Mouse (Mus musculus): ENCODE results near the gene Fam43a. TPM values are rescaled to one million over a fixed set of nuclear protein-coding genes. Genes with fewer than 3 reads are reported as not detected.

Gene Fam43a
- polyA plus RNA-seq, 1 experiment from 2014 or later, result 8.8 TPM

DNA sequence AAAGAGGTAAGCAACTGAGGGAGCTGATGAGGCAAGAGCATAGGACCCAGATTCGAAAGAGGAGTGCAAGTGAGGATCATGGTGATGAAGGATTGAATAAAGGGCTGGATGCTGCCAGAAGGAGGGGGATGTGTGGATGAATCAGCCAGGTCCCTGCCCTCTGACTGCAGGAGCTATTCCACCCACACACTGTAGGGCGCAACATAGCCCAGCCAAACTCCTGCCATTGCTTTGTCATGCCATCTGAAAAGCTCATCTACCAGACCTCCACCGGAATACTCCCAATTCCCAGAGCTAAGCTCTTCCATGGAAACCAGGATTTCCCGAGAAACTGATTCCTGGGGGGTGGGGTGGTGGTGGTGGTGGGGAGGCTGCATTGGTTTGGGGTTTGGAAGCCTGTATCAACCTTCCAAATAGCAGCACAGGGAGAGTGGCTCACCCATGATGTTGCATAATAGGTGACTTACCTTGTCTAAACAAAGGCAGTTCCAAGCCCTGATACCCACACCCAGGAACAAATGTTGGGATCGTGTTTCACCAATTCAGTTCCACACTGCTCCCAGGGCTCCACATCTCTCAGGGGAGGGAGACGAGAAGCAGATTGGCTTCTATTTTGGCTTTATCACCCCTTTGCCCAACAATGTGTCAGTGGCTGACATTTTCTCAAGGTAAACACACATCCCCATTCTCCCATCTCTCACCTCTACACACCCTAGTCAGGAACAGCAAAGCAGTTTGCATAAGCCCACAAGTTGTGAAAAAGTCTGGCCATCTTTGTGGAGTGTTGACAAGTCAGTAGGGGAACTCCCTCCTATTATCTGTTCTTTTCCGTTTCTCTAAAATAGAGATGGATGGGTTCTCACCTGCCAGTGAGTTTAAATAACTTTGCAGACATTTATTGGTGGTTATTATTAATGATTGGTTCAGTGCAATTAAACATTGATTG is 9.0 kb upstream of the Fam43a start:
- no peak for ATAC-seq (ENCODE audit: low read depth)
- Histone ChIP-seq H3K36me3 (ENCODE audit: control insufficient read depth, insufficient read depth, low read length) (no peaks in the 10 kb centered on the region; the same call in 1 of the 2 replicates), H3K27me3 (ENCODE audit: control insufficient read depth, insufficient read depth, low read length) (no peaks in the 10 kb centered on the region), H3K4me1 (ENCODE audit: control insufficient read depth, insufficient read depth, low read length) (peaks cover 5% of the 10 kb centered on the region; the same call in 1 of the 2 replicates), H3K9ac (replicated peaks; ENCODE audit: low read depth, low read length) (no peak overlapping the region), H3K27ac (ENCODE audit: low read depth, low read length) (no peak overlapping the region), H3K9me3 (ENCODE audit: control insufficient read depth, low read length) (no peaks in the 10 kb centered on the region), H3K4me3 (ENCODE audit: low read depth, low read length) (no peak overlapping the region), H3K4me2 (ENCODE audit: low read depth, low read length) (no peak overlapping the region)
- WGBS, result 54% methylated on average over 7 of the region's 7 CpGs

DNA sequence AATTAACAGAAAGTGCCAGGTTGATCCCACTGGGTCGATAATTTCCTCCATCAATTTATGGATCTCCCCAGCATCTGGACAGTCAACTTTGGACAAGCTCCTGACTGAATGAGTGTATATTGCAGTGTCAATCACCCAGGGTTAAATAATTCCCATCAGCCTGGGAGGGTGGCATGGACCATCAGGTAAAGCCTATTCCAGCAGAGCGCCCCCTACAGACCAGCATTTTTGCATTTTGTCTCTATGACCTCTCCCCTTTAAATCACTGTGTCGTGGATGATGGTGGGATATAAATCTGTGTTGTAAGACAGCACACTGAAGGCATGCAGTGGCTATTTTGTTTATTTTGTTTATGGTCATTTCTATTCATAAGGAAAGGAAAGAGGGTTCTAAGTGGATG is 7.5 kb upstream of the Fam43a start:
- WGBS, result 43% methylated on average over 3 of the region's 3 CpGs
- Histone ChIP-seq H3K9ac (replicated peaks; ENCODE audit: low read depth, low read length) (no peak overlapping the region), H3K4me1 (ENCODE audit: control insufficient read depth, insufficient read depth, low read length) (no peaks in the 10 kb centered on the region), H3K4me2 (ENCODE audit: low read depth, low read length) (no peak overlapping the region), H3K27ac (ENCODE audit: low read depth, low read length) (no peak overlapping the region), H3K4me3 (ENCODE audit: low read depth, low read length) (no peak overlapping the region), H3K27me3 (ENCODE audit: control insufficient read depth, insufficient read depth, low read length) (no peaks in the 10 kb centered on the region), H3K9me3 (ENCODE audit: control insufficient read depth, low read length) (no peaks in the 10 kb centered on the region), H3K36me3 (ENCODE audit: control insufficient read depth, insufficient read depth, low read length) (no peaks in the 10 kb centered on the region)
- ATAC-seq (ENCODE audit: low read depth), result no peak

DNA sequence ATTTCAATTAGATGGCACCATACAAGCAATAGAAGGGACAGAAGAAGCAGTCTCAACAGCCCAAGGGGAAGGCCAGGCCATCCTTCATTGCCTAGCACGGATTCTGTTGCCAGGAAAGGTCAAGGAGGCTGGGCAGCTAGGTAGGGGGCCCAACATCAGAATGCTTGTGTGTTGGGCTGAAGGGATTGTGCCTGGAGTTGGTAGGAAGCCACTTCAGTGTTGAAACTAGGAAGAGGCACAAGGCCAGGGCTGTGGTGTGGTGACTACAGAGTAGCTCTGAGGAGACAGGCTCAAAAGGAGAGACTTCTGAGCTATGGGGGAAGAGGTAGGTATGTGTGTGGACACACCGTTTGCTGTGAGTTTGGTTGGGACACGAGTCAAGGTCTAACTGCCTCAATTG is 4.2 kb upstream of the Fam43a start:
- H3K4me2 ChIP-seq (ENCODE audit: low read depth, low read length), result no peak overlapping the region
- no peak overlapping the region for H3K4me3 ChIP-seq (ENCODE audit: low read depth, low read length)
- no peak overlapping the region for H3K27ac ChIP-seq (ENCODE audit: low read depth, low read length)
- H3K27me3 ChIP-seq (ENCODE audit: control insufficient read depth, insufficient read depth, low read length), result no peaks in the 10 kb centered on the region
- no peaks in the 10 kb centered on the region for H3K36me3 ChIP-seq (ENCODE audit: control insufficient read depth, insufficient read depth, low read length)
- no peaks in the 10 kb centered on the region for H3K9me3 ChIP-seq (ENCODE audit: control insufficient read depth, low read length)
- no peak for ATAC-seq (ENCODE audit: low read depth)
- 0 out of 2 replicates have a peak, but pooled peaks cover 4% of the 10 kb centered on the region for H3K4me1 ChIP-seq (ENCODE audit: control insufficient read depth, insufficient read depth, low read length)
- no peak overlapping the region for H3K9ac ChIP-seq (replicated peaks; ENCODE audit: low read depth, low read length)
- WGBS, result 60% methylated on average over 3 of the region's 3 CpGs

DNA sequence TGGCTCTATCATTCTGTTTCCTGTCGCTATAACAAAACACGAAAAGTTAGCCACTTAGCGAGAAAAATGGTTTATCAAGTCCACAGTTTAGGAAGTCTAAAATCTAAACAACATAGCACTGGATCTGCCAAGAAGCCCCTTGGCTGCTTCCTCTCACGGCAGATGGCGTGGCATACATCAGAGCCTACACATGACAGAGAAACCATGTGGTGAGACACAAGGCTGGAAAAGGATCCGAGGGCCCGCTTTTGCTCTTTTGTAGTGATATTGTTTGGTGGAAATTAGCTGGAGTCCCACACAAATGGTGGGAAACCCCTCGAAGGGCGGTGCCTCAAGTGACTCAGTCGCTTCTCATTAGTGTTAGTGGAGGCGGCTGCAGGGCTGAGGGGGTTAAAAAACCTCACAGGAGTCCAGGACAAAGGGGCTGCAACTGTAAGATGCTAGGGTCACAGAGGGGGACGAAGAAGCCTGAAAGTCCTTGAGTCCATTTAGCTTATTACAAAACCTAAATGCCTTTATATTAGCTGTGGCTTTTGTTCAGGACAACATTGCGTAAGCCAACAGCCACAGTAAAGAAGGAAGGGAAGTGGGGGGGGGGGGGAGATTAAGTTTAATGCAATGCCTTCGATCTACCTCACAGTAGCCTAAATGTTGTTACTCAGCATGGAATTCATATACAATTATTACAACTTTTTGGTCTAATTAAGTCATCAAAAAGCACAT is 3.5 kb upstream of the Fam43a start:
- WGBS, result 57% methylated on average over 14 of the region's 14 CpGs
- Histone ChIP-seq H3K4me2 (ENCODE audit: low read depth, low read length) (no peak overlapping the region), H3K9ac (replicated peaks; ENCODE audit: low read depth, low read length) (no peak overlapping the region), H3K27me3 (ENCODE audit: control insufficient read depth, insufficient read depth, low read length) (peaks cover 2% of the 10 kb centered on the region), H3K4me3 (ENCODE audit: low read depth, low read length) (no peak overlapping the region), H3K36me3 (ENCODE audit: control insufficient read depth, insufficient read depth, low read length) (no peaks in the 10 kb centered on the region), H3K4me1 (ENCODE audit: control insufficient read depth, insufficient read depth, low read length) (0 out of 2 replicates have a peak, but pooled peaks cover 7% of the 10 kb centered on the region), H3K27ac (ENCODE audit: low read depth, low read length) (no peak overlapping the region), H3K9me3 (ENCODE audit: control insufficient read depth, low read length) (no peaks in the 10 kb centered on the region)
- ATAC-seq (ENCODE audit: low read depth), result no peak

DNA sequence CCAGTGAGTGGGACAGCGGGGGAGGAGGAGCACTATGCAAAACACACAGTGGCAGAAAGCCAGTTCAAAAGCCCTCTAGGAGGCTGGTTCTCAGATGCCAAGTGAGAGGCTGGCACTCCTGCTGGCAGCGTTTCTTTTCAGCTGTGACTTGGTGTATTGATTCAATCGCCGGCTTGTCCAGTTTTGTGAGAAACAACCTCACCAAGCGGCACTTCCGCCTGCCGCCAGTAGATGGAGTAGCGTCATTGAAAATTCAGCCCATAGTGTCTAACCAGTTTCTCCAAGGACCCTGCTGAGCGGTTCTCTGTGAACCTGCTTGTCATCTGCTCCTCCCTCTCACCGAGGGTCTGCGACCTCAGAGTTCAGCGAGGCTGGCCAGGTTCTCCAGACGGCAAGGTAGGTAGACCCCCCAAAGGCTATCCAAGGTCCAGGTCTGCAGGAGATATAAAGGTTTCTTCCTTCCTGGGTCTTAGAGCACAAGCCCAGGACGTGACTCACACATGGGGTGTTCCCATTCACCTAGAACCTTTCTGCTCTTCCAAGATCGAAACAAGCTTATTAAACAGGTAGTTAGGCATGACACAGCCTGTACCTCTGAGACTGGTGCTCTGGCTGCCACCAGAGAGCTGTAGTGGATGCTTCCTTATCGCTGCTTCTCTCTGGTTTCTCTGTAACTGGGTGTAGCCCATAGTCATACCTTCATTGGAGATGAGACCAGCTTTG is 2.4 kb upstream of the Fam43a start:
- 10% methylated on average over 16 of the region's 16 CpGs for WGBS
- ATAC-seq (ENCODE audit: low read depth), result peak; percentile 52; the same call in 1 of the 2 replicates
- Histone ChIP-seq H3K4me2 (ENCODE audit: low read depth, low read length) (peak overlapping the region; percentile 37; the same call in 1 of the 2 replicates), H3K27ac (ENCODE audit: low read depth, low read length) (no peak overlapping the region), H3K4me1 (ENCODE audit: control insufficient read depth, insufficient read depth, low read length) (peaks cover 10% of the 10 kb centered on the region; the same call in 1 of the 2 replicates), H3K9me3 (ENCODE audit: control insufficient read depth, low read length) (no peaks in the 10 kb centered on the region), H3K4me3 (ENCODE audit: low read depth, low read length) (no peak overlapping the region; the same call in 1 of the 2 replicates), H3K9ac (replicated peaks; ENCODE audit: low read depth, low read length) (no peak overlapping the region), H3K36me3 (ENCODE audit: control insufficient read depth, insufficient read depth, low read length) (no peaks in the 10 kb centered on the region), H3K27me3 (ENCODE audit: control insufficient read depth, insufficient read depth, low read length) (peaks cover 5% of the 10 kb centered on the region)

DNA sequence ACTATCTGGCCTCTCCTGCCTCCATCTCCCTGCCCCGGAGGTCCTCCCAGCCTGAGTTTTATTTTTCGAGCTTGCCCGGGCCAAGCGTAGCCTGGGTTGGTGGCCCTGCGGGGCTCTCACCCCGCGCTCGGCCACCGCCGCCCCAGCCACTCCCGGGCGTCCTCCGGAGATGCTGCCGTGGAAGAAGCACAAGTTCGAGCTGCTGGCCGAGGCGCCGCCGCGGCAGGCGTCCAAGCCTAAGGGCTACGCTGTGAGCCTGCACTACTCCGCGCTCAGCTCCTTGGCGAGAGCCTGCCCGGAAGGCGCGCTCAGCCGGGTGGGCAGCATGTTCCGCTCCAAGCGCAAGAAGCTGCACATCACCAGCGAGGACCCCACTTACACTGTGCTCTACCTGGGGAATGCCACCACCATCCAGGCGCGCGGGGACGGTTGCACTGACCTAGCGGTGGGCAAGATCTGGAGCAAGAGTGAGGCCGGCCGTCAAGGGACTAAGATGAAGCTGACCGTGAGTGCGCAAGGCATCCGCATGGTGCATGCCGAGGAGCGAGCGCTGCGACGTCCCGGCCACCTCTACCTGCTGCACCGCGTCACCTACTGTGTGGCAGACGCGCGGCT is 1.0 kb downstream of the Fam43a start:
- ATAC-seq (ENCODE audit: low read depth), result peak; percentile 9
- under 1% methylated on average over 53 of the region's 53 CpGs for WGBS
- Histone ChIP-seq H3K27me3 (ENCODE audit: control insufficient read depth, insufficient read depth, low read length) (peaks cover 5% of the 10 kb centered on the region), H3K36me3 (ENCODE audit: control insufficient read depth, insufficient read depth, low read length) (no peaks in the 10 kb centered on the region), H3K9ac (replicated peaks; ENCODE audit: low read depth, low read length) (peak overlapping the region; percentile 64), H3K4me1 (ENCODE audit: control insufficient read depth, insufficient read depth, low read length) (peaks cover 15% of the 10 kb centered on the region), H3K4me3 (ENCODE audit: low read depth, low read length) (peak overlapping the region; percentile 63), H3K4me2 (ENCODE audit: low read depth, low read length) (peak overlapping the region; percentile 91), H3K27ac (ENCODE audit: low read depth, low read length) (0 out of 2 replicates have a peak overlapping the region, but pooled peaks have one; percentile 17), H3K9me3 (ENCODE audit: control insufficient read depth, low read length) (no peaks in the 10 kb centered on the region)

DNA sequence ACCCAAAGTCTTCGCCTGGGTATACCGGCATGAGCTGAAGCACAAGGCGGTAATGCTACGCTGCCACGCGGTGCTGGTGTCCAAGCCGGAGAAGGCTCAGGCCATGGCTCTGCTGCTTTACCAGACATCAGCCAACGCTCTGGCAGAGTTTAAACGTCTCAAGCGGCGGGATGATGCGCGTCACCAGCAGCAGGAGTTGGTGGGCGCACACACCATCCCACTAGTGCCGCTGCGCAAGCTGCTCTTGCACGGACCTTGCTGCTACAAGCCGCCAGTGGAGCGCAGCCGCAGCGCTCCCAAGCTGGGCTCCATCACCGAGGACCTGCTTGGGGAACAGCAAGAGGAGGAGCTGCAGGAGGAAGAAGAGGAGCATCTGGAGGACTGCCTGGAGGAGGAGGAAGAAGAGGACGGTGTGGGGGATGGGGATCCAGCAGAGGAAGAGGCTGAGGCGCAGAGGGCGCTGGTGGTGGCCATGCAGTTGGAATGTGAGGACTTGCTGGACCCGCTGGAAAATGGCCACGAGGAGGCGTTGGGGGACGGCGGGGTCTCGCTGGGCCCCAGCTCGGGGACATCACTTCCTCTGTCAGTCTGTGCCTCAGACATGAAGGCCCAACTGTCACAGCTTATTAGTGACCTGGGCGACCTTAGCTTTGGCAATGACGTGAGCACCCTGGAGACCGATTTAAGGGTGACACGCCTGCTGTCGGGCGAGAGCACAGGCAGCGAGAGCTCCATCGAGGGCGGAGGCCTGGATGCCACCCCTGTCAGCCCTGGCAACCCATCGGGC is 1.7 kb downstream of the Fam43a start:
- Histone ChIP-seq H3K4me3 (ENCODE audit: low read depth, low read length) (peak overlapping the region; percentile 63), H3K9ac (replicated peaks; ENCODE audit: low read depth, low read length) (peak overlapping the region; percentile 64), H3K4me1 (ENCODE audit: control insufficient read depth, insufficient read depth, low read length) (peaks cover 15% of the 10 kb centered on the region), H3K4me2 (ENCODE audit: low read depth, low read length) (peak overlapping the region; percentile 91), H3K27ac (ENCODE audit: low read depth, low read length) (0 out of 2 replicates have a peak overlapping the region, but pooled peaks have one; percentile 17), H3K27me3 (ENCODE audit: control insufficient read depth, insufficient read depth, low read length) (peaks cover 5% of the 10 kb centered on the region), H3K9me3 (ENCODE audit: control insufficient read depth, low read length) (no peaks in the 10 kb centered on the region), H3K36me3 (ENCODE audit: control insufficient read depth, insufficient read depth, low read length) (no peaks in the 10 kb centered on the region)
- ATAC-seq (ENCODE audit: low read depth), result 0 out of 2 replicates have a peak, but pooled peaks have one; percentile 16
- WGBS, result 7% methylated on average over 42 of the region's 42 CpGs

DNA sequence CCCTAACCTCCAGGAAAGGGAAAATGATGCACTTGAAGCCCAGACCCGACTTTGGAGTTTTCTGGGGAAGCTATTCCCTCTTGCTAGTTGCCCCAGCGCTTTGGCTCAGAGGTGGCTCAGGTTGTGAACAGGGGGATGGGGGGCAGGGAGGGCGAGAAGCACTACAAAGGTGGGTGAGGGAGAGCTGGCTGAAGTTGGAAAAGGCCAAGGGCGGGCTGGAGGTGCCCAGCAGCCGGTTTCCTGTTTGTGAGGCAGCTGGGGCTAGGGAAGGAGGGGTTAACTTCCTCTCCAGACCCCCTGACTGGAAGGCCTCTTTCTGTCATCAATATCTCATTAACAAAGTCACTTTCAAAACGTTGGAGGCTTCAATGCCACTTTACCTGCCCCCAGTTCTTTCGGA is 2.4 kb downstream of the Fam43a start:
- no peaks in the 10 kb centered on the region for H3K9me3 ChIP-seq (ENCODE audit: control insufficient read depth, low read length)
- H3K4me2 ChIP-seq (ENCODE audit: low read depth, low read length), result peak overlapping the region; percentile 91
- WGBS, result 22% methylated on average over 7 of the region's 7 CpGs
- H3K27ac ChIP-seq (ENCODE audit: low read depth, low read length), result 0 out of 2 replicates have a peak overlapping the region, but pooled peaks have one; percentile 5
- no peaks in the 10 kb centered on the region for H3K36me3 ChIP-seq (ENCODE audit: control insufficient read depth, insufficient read depth, low read length)
- peak overlapping the region; percentile 63 for H3K4me3 ChIP-seq (ENCODE audit: low read depth, low read length)
- H3K9ac ChIP-seq (replicated peaks; ENCODE audit: low read depth, low read length), result no peak overlapping the region
- H3K4me1 ChIP-seq (ENCODE audit: control insufficient read depth, insufficient read depth, low read length), result peaks cover 15% of the 10 kb centered on the region
- H3K27me3 ChIP-seq (ENCODE audit: control insufficient read depth, insufficient read depth, low read length), result peaks cover 5% of the 10 kb centered on the region
- ATAC-seq (ENCODE audit: low read depth), result no peak
